Mouse (Mus musculus) MEL (cell line): Measurements from ENCODE around the gene Kat8.

ENCODE experiments used
- CHD1 ChIP-seq: IDR thresholded peaks from 2 replicates; pipeline ENCODE4 v1.6.1; 2012; ENCODE audit warnings: low read depth, mild to moderate bottlenecking, inconsistent platforms, low read length, improper control_type of control experiment
- CHD2 ChIP-seq: IDR thresholded peaks from 2 replicates; pipeline ENCODE4 v1.6.1; 2011; ENCODE audit warnings: low read length, improper control_type of control experiment
- CTCF ChIP-seq, 3 experiments: IDR thresholded peaks in 2 of 3; conservative IDR thresholded peaks in 1 of 3; 2 replicates each; pipeline ENCODE4 v1.5.1; 2011 to 2012; ENCODE audit warnings: low read length in 3 of 3, low read depth in 2 of 3, mild to moderate bottlenecking in 2 of 3, improper control_type of control experiment in 1 of 3, inconsistent platforms in 1 of 3, mixed read lengths in 1 of 3, moderate library complexity in 1 of 3; ENCODE audit not compliant: control insufficient read depth in 1 of 3, insufficient read depth in 1 of 3, poor library complexity in 1 of 3, severe bottlenecking in 1 of 3
- E2F4 ChIP-seq: IDR thresholded peaks from 2 replicates; pipeline ENCODE4 v1.6.1; 2011; ENCODE audit warnings: low read depth, low read length, improper control_type of control experiment, borderline replicate concordance
- EP300 ChIP-seq, 2 experiments: IDR thresholded peaks; 2 replicates each; pipeline ENCODE4 v1.6.1; 2011; ENCODE audit warnings: improper control_type of control experiment in 2 of 2, low read length in 2 of 2, low read depth in 1 of 2, mild to moderate bottlenecking in 1 of 2
- HCFC1 ChIP-seq: IDR thresholded peaks from 2 replicates; pipeline ENCODE4 v1.6.1; 2012; ENCODE audit warnings: low read depth, mild to moderate bottlenecking, inconsistent platforms, low read length, improper control_type of control experiment, moderate library complexity
- MAFK ChIP-seq: IDR thresholded peaks from 2 replicates; pipeline ENCODE4 v1.6.1; 2011; ENCODE audit warnings: low read depth, mild to moderate bottlenecking, low read length, improper control_type of control experiment, borderline replicate concordance
- MEF2A ChIP-seq: IDR thresholded peaks from 2 replicates; pipeline ENCODE4 v1.6.1; 2014; ENCODE audit warnings: low read depth, mild to moderate bottlenecking, inconsistent platforms, low read length, improper control_type of control experiment; ENCODE audit not compliant: poor library complexity, insufficient replicate concordance, severe bottlenecking; ENCODE audit errors: extremely low read depth
- POLR2A ChIP-seq, 2 experiments: IDR thresholded peaks; 2 replicates each; pipeline ENCODE4 v1.6.1; 2011 to 2012; ENCODE audit warnings: low read length in 2 of 2, mild to moderate bottlenecking in 2 of 2, control low read depth in 1 of 2, improper control_type of control experiment in 1 of 2, low read depth in 1 of 2, moderate library complexity in 1 of 2; ENCODE audit not compliant: control insufficient read depth in 1 of 2, insufficient read depth in 1 of 2, poor library complexity in 1 of 2
- RAD21 ChIP-seq: IDR thresholded peaks from 2 replicates; pipeline ENCODE4 v1.6.1; 2011; ENCODE audit warnings: mild to moderate bottlenecking, low read depth, low read length, improper control_type of control experiment
- TAL1 ChIP-seq: IDR thresholded peaks from 2 replicates; pipeline ENCODE4 v1.6.1; 2012; ENCODE audit warnings: mild to moderate bottlenecking, inconsistent platforms, low read length, moderate library complexity, mixed read lengths
- TCF12 ChIP-seq: IDR thresholded peaks from 2 replicates; pipeline ENCODE4 v1.6.1; 2014; ENCODE audit warnings: low read depth, mild to moderate bottlenecking, inconsistent platforms, low read length, improper control_type of control experiment, moderate library complexity
- ZC3H11A ChIP-seq: IDR thresholded peaks from 2 replicates; pipeline ENCODE4 v1.6.1; 2012; ENCODE audit warnings: low read depth, mild to moderate bottlenecking, inconsistent platforms, low read length, improper control_type of control experiment
- ZKSCAN1 ChIP-seq: IDR thresholded peaks from 2 replicates; pipeline ENCODE4 v1.6.1; 2012; ENCODE audit warnings: low read depth, mild to moderate bottlenecking, inconsistent platforms, low read length, improper control_type of control experiment, moderate library complexity

DNA sequence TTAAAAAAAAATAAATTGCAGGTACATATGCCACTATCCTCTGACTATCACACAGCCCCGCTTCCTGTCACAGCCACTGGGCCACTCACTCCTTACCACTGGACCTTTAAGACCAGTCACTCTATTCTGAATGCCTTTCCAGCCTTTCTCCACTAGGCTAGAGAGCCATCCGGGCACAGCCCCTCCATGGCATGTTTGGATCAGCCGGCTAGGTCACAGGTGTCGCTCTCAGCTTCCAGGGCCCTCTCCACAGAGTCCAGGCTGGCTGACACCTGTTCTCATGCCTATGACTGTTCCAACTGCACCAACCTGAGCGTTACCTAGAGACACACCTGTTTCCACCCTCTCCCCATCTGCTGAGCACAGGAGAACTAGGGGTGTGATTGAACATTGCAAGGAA is 16.3 kb downstream of the Kat8 start:
- TF ChIP-seq MAFK (no peak), POLR2A (IDR thresholded peaks at IDR 0.05; ENCODE audit: control insufficient read depth in 1 of 2, insufficient read depth in 1 of 2, low read depth in 1 of 2, low read length in 2 of 2, poor library complexity in 1 of 2) (peak in 1 of 2 experiments; percentile 6; a peak in 1 of 4 replicates), EP300 (IDR thresholded peaks at IDR 0.05; ENCODE audit: low read depth in 1 of 2, low read length in 2 of 2) (no peak), CHD1 (no peak), HCFC1 (no peak), RAD21 (no peak), ZKSCAN1 (no peak), CTCF (IDR thresholded peaks at IDR 0.05 in 2 of 3, conservative IDR thresholded peaks at IDR 0.05 in 1 of 3; ENCODE audit: control insufficient read depth in 1 of 3, insufficient read depth in 1 of 3, low read depth in 2 of 3, low read length in 3 of 3, poor library complexity in 1 of 3, severe bottlenecking in 1 of 3) (no peak), CHD2 (no peak), TAL1 (no peak), ZC3H11A (no peak), MEF2A (no peak), E2F4 (no peak), TCF12 (no peak)
